Mouse (Mus musculus) liver, embryonic 14.5 days (tissue): ENCODE data around the gene Cyth1. TPM values are rescaled to one million over a fixed set of nuclear protein-coding genes. Genes with fewer than 3 reads are reported as not detected.

Experiments used
- ATAC-seq: fragments of 200-750 bp; cut with Nextera tagmentation; 2 replicates; pipeline ENCODE4 v1.8.0; 2017; ENCODE audit warnings: moderate number of reproducible peaks, mild to moderate bottlenecking, moderate library complexity; ENCODE audit not compliant: insufficient read depth
- DNase-seq, 3 experiments: peaks; one replicate each; pipeline ENCODE4 v3.0.0-alpha.2; 2012 to 2013; ENCODE audit warnings: low read depth in 3 of 3, low spot score in 3 of 3
- H3K27ac ChIP-seq: fragments of 300-500 bp; sonication (generic); 2 replicates; pipeline ENCODE4 v1.5.1; 2014; ENCODE audit warnings: moderate library complexity, mild to moderate bottlenecking, control low read depth, inconsistent platforms
- H3K27me3 ChIP-seq: fragments of 300-500 bp; sonication (generic); 2 replicates; pipeline ENCODE4 v1.6.1; 2014; ENCODE audit warnings: mild to moderate bottlenecking, low read length, moderate library complexity; ENCODE audit not compliant: control insufficient read depth, insufficient read depth
- H3K36me3 ChIP-seq: fragments of 300-500 bp; sonication (generic); replicated peaks from 2 replicates; pipeline ENCODE4 v1.6.1; 2014; ENCODE audit warnings: low read depth; ENCODE audit not compliant: control insufficient read depth, insufficient read depth
- H3K4me1 ChIP-seq, 2 experiments: fragments of 200-500 bp in 1 of 2; fragments of 300-500 bp in 1 of 2; sonication (generic) in 1 of 2; replicated peaks; 2 replicates each; pipeline ENCODE4 v1.6.1; 2012 to 2014; ENCODE audit warnings: antibody characterized with exemption in 1 of 2, inconsistent platforms in 1 of 2, low read length in 1 of 2; ENCODE audit not compliant: control insufficient read depth in 2 of 2, insufficient read depth in 2 of 2
- H3K4me2 ChIP-seq: fragments of 300-500 bp; sonication (generic); 2 replicates; pipeline ENCODE4 v1.6.1; 2014; ENCODE audit warnings: low read depth, mild to moderate bottlenecking, control low read depth, moderate library complexity
- H3K4me3 ChIP-seq, 2 experiments: fragments of 200-500 bp in 1 of 2; fragments of 300-500 bp in 1 of 2; sonication (generic) in 1 of 2; 2 replicates each; pipeline ENCODE4 v1.5.1; 2012 to 2014; ENCODE audit warnings: low read depth in 2 of 2, low read length in 2 of 2, mild to moderate bottlenecking in 2 of 2, control low read depth in 1 of 2, inconsistent platforms in 1 of 2, moderate library complexity in 1 of 2; ENCODE audit not compliant: insufficient read depth in 1 of 2
- H3K9ac ChIP-seq: fragments of 300-500 bp; sonication (generic); replicated peaks from 2 replicates; pipeline ENCODE4 v1.6.1; 2014; ENCODE audit warnings: mild to moderate bottlenecking, control low read depth, moderate library complexity
- H3K9me3 ChIP-seq: fragments of 300-500 bp; sonication (generic); 2 replicates; pipeline ENCODE4 v1.6.1; 2016; ENCODE audit warnings: low read length, mixed read lengths; ENCODE audit not compliant: control insufficient read depth
- CTCF ChIP-seq: IDR thresholded peaks from 2 replicates; pipeline ENCODE4 v1.5.1; 2016; ENCODE audit warnings: antibody characterized with exemption, low read depth, control low read depth
- EP300 ChIP-seq: IDR thresholded peaks from 2 replicates; pipeline ENCODE4 v1.6.1; 2016; ENCODE audit warnings: antibody characterized with exemption, low read depth
- WGBS: fragments of 180-500 bp; shearing (Covaris S2); extraction: QIAGEN DNeasy Blood & Tissue Kit; methylation state at CpG from one replicate; pipeline ENCODE4 v1.1.7; 2014; ENCODE audit not compliant: insufficient replicate concordance; 5-methylcytosine and 5-hydroxymethylcytosine counted together
- polyA plus RNA-seq, 2 experiments: library from polyadenylated mRNA; depleted of rRNA in 1 of 2; stranded (reverse) in 1 of 2; unstranded in 1 of 2; fragments of >200 nt; fragmentation: Nextera tagmentation in 1 of 2; extraction: Ambion mirVana in 1 of 2; gene quantifications; 2 replicates each; pipeline versions ENCODE4 v1.2.1 to v1.2.3; 2012 to 2014

Cyth1 gene
- polyA plus RNA-seq, 2 experiments = 1.9 to 2.7 TPM

GRCm38 (mm10) chr11:118178236-118178635 lies 70.2 kb downstream of the Cyth1 start:
- H3K27ac ChIP-seq = no peak overlapping the region
- no peaks in the 10 kb centered on the region for H3K27me3 ChIP-seq
- H3K4me3 ChIP-seq = no peak overlapping the region
- DNase-seq = no peak
- 52% methylated on average over 5 of the region's 5 CpGs for WGBS
- no peak overlapping the region for H3K4me2 ChIP-seq
- H3K4me1 ChIP-seq = no peaks in the 10 kb centered on the region
- H3K9me3 ChIP-seq = no peaks in the 10 kb centered on the region
- ATAC-seq = no peak
- no peak overlapping the region for H3K9ac ChIP-seq
- TF ChIP-seq CTCF = no peak
- no peak for TF ChIP-seq EP300
- no peaks in the 10 kb centered on the region; the same call in 1 of the 2 replicates for H3K36me3 ChIP-seq

GRCm38 (mm10) chr11:118174752-118175151 lies 73.6 kb downstream of the Cyth1 start:
- no peak overlapping the region for H3K9ac ChIP-seq
- H3K4me2 ChIP-seq = no peak overlapping the region
- H3K4me3 ChIP-seq = no peak overlapping the region
- TF ChIP-seq CTCF = no peak
- TF ChIP-seq EP300 = no peak
- whole genome bisulfite sequencing = 71% methylated on average over 7 of the region's 7 CpGs
- H3K36me3 ChIP-seq = no peaks in the 10 kb centered on the region
- no peaks in the 10 kb centered on the region for H3K9me3 ChIP-seq
- ATAC-seq = no peak
- no peak for DNase-seq
- H3K4me1 ChIP-seq = no peaks in the 10 kb centered on the region
- no peak overlapping the region for H3K27ac ChIP-seq
- no peaks in the 10 kb centered on the region for H3K27me3 ChIP-seq

GRCm38 (mm10) chr11:118172768-118173167 lies 75.6 kb downstream of the Cyth1 start:
- WGBS = 55% methylated on average over 5 of the region's 5 CpGs

GRCm38 (mm10) chr11:118170333-118170732 lies 78.1 kb downstream of the Cyth1 start:
- Histone ChIP-seq H3K27me3 (no peaks in the 10 kb centered on the region), H3K27ac (no peak overlapping the region), H3K36me3 (no peaks in the 10 kb centered on the region), H3K4me3 (no peak overlapping the region), H3K4me2 (no peak overlapping the region), H3K4me1 (no peaks in the 10 kb centered on the region), H3K9me3 (no peaks in the 10 kb centered on the region), H3K9ac (no peak overlapping the region)
- WGBS = 79% methylated on average over 5 of the region's 5 CpGs
- ATAC-seq (no peak), DNase-seq (no peak)
- no peak for TF ChIP-seq EP300
- no peak for TF ChIP-seq CTCF

More at GRCm38 (mm10) chr11:118172768-118173167, 75.6 kb downstream of the Cyth1 start:
- H3K36me3 ChIP-seq = no peaks in the 10 kb centered on the region
- H3K27ac ChIP-seq = no peak overlapping the region
- no peaks in the 10 kb centered on the region for H3K27me3 ChIP-seq
- no peaks in the 10 kb centered on the region for H3K4me1 ChIP-seq
- no peak overlapping the region for H3K4me2 ChIP-seq
- DNase-seq (no peak), ATAC-seq (no peak)
- no peak overlapping the region for H3K4me3 ChIP-seq
- no peak for TF ChIP-seq EP300
- no peak for TF ChIP-seq CTCF
- no peak overlapping the region for H3K9ac ChIP-seq
- no peaks in the 10 kb centered on the region for H3K9me3 ChIP-seq

GRCm38 (mm10) chr11:118168714-118169113 lies 79.7 kb downstream of the Cyth1 start:
- no peak for DNase-seq
- no peak for ATAC-seq
- no peaks in the 10 kb centered on the region for H3K36me3 ChIP-seq

More at GRCm38 (mm10) chr11:118168714-118169113, 79.7 kb downstream of the Cyth1 start:
- H3K4me3 ChIP-seq = no peak overlapping the region
- no peak overlapping the region for H3K27ac ChIP-seq
- 70% methylated on average over 9 of the region's 9 CpGs for WGBS
- H3K4me1 ChIP-seq = no peaks in the 10 kb centered on the region
- no peak overlapping the region for H3K9ac ChIP-seq
- H3K27me3 ChIP-seq = no peaks in the 10 kb centered on the region
- H3K4me2 ChIP-seq = no peak overlapping the region
- TF ChIP-seq CTCF (no peak), EP300 (no peak)
- H3K9me3 ChIP-seq = no peaks in the 10 kb centered on the region
